Mouse (Mus musculus) forebrain, embryonic 12.5 days (tissue): Measurements from ENCODE around the gene Zfp874a. TPM values are rescaled to one million over a fixed set of nuclear protein-coding genes. Genes with fewer than 3 reads are reported as not detected.
"Not testable (repeated sequence)": the region's sequence is repeated elsewhere in the genome, so short reads cannot be mapped to it uniquely, and the experiment has no call there.

ENCODE experiments used
- ATAC-seq: fragments of 200-750 bp; cut with Nextera tagmentation; 2 replicates; pipeline ENCODE4 v1.8.0; 2017; ENCODE audit warnings: moderate TSS enrichment; ENCODE audit not compliant: low FRiP score
- H3K27ac ChIP-seq: fragments of 300-500 bp; sonication (generic); 2 replicates; pipeline ENCODE4 v1.5.1; 2016; ENCODE audit warnings: mild to moderate bottlenecking
- H3K27me3 ChIP-seq: fragments of 300-500 bp; sonication (generic); 2 replicates; pipeline ENCODE4 v1.6.1; 2016; ENCODE audit warnings: mild to moderate bottlenecking
- H3K36me3 ChIP-seq: fragments of 300-500 bp; sonication (generic); replicated peaks from 2 replicates; pipeline ENCODE4 v1.6.1; 2016; ENCODE audit warnings: mild to moderate bottlenecking
- H3K4me1 ChIP-seq: fragments of 300-500 bp; sonication (generic); 2 replicates; pipeline ENCODE4 v1.6.1; 2016
- H3K4me2 ChIP-seq: fragments of 300-500 bp; sonication (generic); 2 replicates; pipeline ENCODE4 v1.6.1; 2016; ENCODE audit warnings: mild to moderate bottlenecking, moderate library complexity
- H3K4me3 ChIP-seq: fragments of 300-500 bp; sonication (generic); replicated peaks from 2 replicates; pipeline ENCODE4 v1.5.1; 2016; ENCODE audit warnings: mild to moderate bottlenecking
- H3K9ac ChIP-seq: fragments of 300-500 bp; sonication (generic); 2 replicates; pipeline ENCODE4 v1.6.1; 2016; ENCODE audit warnings: mild to moderate bottlenecking
- H3K9me3 ChIP-seq: fragments of 300-500 bp; sonication (generic); 2 replicates; pipeline ENCODE4 v1.6.1; 2016
- WGBS: fragments of 180-500 bp; shearing (Covaris S2); methylation state at CpG from one replicate; pipeline ENCODE4 v1.1.7; 2016; 5-methylcytosine and 5-hydroxymethylcytosine counted together
- polyA plus RNA-seq: library from polyadenylated mRNA; unstranded; fragments of >200 nt; fragmentation: Nextera tagmentation; extraction: Ambion mirVana; gene quantifications from 2 replicates; pipeline ENCODE4 v1.2.1, GENCODE M21; 2016

Zfp874a gene
- 6.3 and 6.5 TPM in 2 replicates for polyA plus RNA-seq

DNA sequence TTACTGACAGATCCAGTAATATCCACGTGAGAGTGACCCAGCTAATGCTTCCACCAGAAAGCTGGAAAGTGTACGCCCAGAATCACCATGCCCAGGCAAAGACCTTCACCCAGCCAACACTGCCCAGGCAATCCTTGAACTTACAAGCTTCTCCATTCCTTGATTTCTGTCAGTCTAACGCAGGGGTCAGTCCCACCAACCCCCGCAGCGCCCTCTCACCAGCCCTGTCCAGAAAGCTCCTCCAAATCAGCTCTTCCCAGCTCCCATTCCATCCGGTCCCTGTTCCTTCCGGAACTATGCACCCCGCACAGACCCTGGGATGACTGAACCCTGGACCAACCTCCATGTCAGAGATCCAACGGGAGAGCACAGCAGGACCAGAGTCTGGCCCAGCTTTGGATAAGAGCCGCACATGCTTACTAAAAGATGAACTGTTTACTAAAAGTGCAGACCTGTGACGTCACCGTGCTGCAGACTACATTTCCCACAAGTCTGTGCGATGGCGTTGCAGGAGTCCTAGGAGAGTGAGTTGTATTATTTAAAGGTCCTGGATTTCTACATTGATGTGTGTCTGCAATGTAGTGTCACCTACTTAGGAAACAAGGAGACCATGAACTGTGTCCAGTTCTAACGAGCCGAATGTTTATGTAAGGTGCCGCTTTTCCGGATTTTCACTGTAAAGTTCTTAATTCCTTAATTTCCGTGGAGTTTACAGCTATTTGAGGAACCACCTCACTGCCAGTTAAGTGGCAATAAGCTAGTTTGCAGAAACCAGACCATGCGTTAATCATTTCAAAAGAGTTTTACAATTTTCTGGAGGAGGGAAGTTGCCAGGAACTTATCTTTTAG, at the start of gene Zfp874a:
Gene Zfp874a (minus strand): TSS at position 453 of the 849 bp plus-strand sequence.
- Histone ChIP-seq H3K36me3 (no peaks in the 10 kb centered on the region; the same call in 1 of the 2 replicates), H3K4me1 (peaks cover 11% of the 10 kb centered on the region), H3K9me3 (no peaks in the 10 kb centered on the region), H3K9ac (peak within 1 kb of the TSS; percentile 55), H3K4me2 (peak within 1 kb of the TSS; percentile 75), H3K4me3 (peak within 1 kb of the TSS; percentile 54), H3K27me3 (no peaks in the 10 kb centered on the region), H3K27ac (no peak within 1 kb of the TSS)
- WGBS: 2% methylated on average over 20 of the region's 20 CpGs
- ATAC-seq: peak; percentile 95

DNA sequence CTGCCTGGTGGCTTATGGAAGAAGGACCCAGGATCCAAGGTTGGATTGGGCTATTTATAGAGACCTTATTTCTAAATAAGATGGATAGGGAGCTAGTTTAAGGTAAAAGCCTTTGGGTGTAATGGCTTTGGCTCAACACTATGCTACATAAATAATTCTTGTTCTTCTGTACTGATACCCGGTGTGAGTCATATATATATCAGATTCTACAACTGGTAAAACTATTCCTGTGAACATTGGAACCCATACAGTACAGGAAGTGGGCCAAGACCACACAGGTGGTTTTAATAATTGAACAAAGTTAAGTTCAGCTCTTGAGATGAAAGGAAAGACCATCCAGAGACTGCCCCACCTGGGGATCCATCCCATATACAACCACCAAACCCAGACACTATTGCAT, 49.5 kb upstream of the Zfp874a start:
- H3K27me3 ChIP-seq: no peaks in the 10 kb centered on the region
- WGBS: 86% methylated on average over 1 of the region's 1 CpGs
- no peak overlapping the region for H3K4me2 ChIP-seq
- H3K27ac ChIP-seq: no peak overlapping the region
- no peaks in the 10 kb centered on the region; the same call in 1 of the 2 replicates for H3K36me3 ChIP-seq
- peak; percentile 44; the same call in 1 of the 2 replicates for ATAC-seq
- H3K4me1 ChIP-seq: peaks cover 9% of the 10 kb centered on the region
- H3K9ac ChIP-seq: no peak overlapping the region
- H3K9me3 ChIP-seq: no peaks in the 10 kb centered on the region
- no peak overlapping the region; the same call in 1 of the 2 replicates for H3K4me3 ChIP-seq

DNA sequence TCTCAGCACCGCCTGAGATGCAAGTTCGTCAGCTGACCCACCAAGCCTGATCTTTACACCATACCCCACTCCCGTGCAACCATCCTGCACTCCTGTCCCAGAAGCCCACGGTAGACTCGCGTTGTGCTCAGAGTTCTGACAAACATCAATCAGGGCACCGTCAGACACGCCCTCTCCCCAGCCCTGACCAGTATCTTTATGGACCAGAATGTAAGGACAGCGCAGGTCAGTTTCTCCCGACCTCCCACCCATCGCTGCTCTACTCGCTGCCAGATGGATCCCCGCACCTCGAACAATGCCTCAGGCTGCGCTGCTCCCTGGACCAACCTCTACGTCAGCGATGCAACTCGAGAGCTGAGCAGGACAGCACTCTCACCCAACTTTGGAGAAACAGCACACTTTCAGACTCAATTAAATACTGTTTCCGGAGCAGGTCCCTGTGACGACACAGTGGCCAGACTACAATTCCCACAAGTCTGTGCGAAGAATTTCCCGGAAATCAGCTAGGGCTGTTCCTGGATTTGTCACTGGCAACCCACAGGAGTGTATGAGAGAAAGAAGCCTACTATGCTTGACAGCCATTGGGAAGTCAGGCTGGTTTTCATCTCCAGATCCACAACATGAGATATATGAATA, 48.8 kb upstream of the Zfp874a start, which contains the start of gene Zfp58:
Gene Zfp58 (minus strand): TSS at position 472 of the 636 bp plus-strand sequence.
- Histone ChIP-seq H3K36me3 (peaks cover 2% of the 10 kb centered on the region), H3K4me3 (peak within 1 kb of the TSS; percentile 74)
- WGBS: under 1% methylated on average over 22 of the region's 22 CpGs

GRCm38 (mm10) chr13:67495631-67496030, 44.2 kb upstream of the Zfp874a start:
- H3K9ac ChIP-seq: no peak overlapping the region
- no peak overlapping the region for H3K27ac ChIP-seq
- ATAC-seq: no peak
- H3K4me3 ChIP-seq: no peak overlapping the region
- H3K4me2 ChIP-seq: no peak overlapping the region
- 88% methylated on average over 1 of the region's 1 CpGs for WGBS
- H3K9me3 ChIP-seq: peaks cover 16% of the 10 kb centered on the region
- H3K36me3 ChIP-seq: peaks cover 46% of the 10 kb centered on the region
- H3K4me1 ChIP-seq: peaks cover 9% of the 10 kb centered on the region
- H3K27me3 ChIP-seq: no peaks in the 10 kb centered on the region

More for the DNA sequence above, 48.8 kb upstream of the Zfp874a start, which contains the start of gene Zfp58:
- no peaks in the 10 kb centered on the region for H3K27me3 ChIP-seq
- H3K4me2 ChIP-seq: peak within 1 kb of the TSS; percentile 70
- H3K9me3 ChIP-seq: no peaks in the 10 kb centered on the region
- peak within 1 kb of the TSS; percentile 60 for H3K9ac ChIP-seq
- no peak within 1 kb of the TSS for H3K27ac ChIP-seq
- peak; percentile 97 for ATAC-seq
- peaks cover 9% of the 10 kb centered on the region for H3K4me1 ChIP-seq

- WGBS: 48% methylated on average over 8 of the region's 8 CpGs
- H3K4me2 ChIP-seq: peak overlapping the region; percentile 72
- H3K36me3 ChIP-seq: peaks cover 19% of the 10 kb centered on the region; the same call in 1 of the 2 replicates
- H3K4me1 ChIP-seq: peaks cover 10% of the 10 kb centered on the region
- no peaks in the 10 kb centered on the region for H3K27me3 ChIP-seq
- H3K9me3 ChIP-seq: no peaks in the 10 kb centered on the region
- 0 out of 2 replicates have a peak overlapping the region, but pooled peaks have one; percentile 62 for H3K9ac ChIP-seq
- ATAC-seq: peak; percentile 52
- H3K27ac ChIP-seq: no peak overlapping the region
- H3K4me3 ChIP-seq: peak overlapping the region; percentile 57
Measured at GRCm38 (mm10) chr13:67484424-67484811, 33.0 kb upstream of the Zfp874a start.

DNA sequence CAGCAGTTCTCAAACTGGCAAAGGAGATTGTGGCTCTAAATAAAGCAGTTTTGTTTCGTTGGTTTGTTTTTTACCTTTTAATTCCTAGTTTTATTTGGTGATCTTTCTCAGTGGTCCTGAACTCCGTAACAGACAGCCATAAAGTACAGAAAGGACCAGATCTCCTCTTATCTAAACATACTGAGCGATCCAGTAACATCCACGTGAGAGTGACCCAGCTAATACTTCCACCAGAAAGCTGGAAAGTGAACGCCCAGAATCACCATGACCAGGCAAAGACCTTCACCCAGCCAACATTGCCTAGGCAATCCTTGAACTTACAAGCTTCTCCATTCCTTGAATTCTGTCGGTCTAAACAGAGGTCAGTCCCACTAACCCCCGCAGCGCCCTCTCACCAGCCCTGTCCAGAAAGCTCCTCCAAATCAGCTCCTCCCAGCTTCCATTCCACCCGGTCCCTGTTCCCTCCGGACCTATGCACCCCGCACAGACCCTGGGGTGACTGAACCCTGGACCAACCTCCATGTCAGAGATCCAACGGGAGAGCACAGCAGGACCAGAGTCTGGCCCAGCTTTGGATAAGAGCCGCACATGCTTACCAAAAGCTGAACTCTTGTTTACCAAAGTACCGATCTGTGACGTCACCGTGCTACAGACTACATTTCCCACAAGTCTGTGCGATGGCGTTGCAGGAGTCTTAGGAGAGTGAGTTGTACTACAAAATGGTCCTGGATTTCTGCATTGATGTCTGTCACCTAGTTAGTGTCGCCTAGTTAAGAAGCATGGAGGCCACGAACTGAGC, 32.4 kb upstream of the Zfp874a start, which contains the start of gene Zfp874b:
Gene Zfp874b (minus strand): TSS at position 634 of the 799 bp plus-strand sequence.
- peak within 1 kb of the TSS; percentile 57 for H3K4me3 ChIP-seq
- H3K4me1 ChIP-seq: peaks cover 10% of the 10 kb centered on the region
- peak within 1 kb of the TSS; percentile 62 for H3K9ac ChIP-seq
- 6% methylated on average over 20 of the region's 20 CpGs for WGBS
- H3K36me3 ChIP-seq: peaks cover 14% of the 10 kb centered on the region; the same call in 1 of the 2 replicates
- no peak within 1 kb of the TSS for H3K27ac ChIP-seq
- no peaks in the 10 kb centered on the region for H3K9me3 ChIP-seq
- no peaks in the 10 kb centered on the region for H3K27me3 ChIP-seq
- peak within 1 kb of the TSS; percentile 72 for H3K4me2 ChIP-seq
- ATAC-seq: peak; percentile 95

GRCm38 (mm10) chr13:67481528-67481927, 30.1 kb upstream of the Zfp874a start:
- no peaks in the 10 kb centered on the region for H3K27me3 ChIP-seq
- H3K9ac ChIP-seq: no peak overlapping the region
- 66% methylated on average over 4 of the region's 4 CpGs for WGBS
- H3K27ac ChIP-seq: no peak overlapping the region
- peaks cover 10% of the 10 kb centered on the region for H3K4me1 ChIP-seq
- H3K4me2 ChIP-seq: no peak overlapping the region
- ATAC-seq: no peak
- H3K4me3 ChIP-seq: no peak overlapping the region
- H3K9me3 ChIP-seq: no peaks in the 10 kb centered on the region
- no peaks in the 10 kb centered on the region for H3K36me3 ChIP-seq

- no peak overlapping the region for H3K4me2 ChIP-seq
- H3K9me3 ChIP-seq: no peaks in the 10 kb centered on the region
- no peak overlapping the region for H3K27ac ChIP-seq
- H3K4me3 ChIP-seq: no peak overlapping the region
- H3K36me3 ChIP-seq: 0 out of 2 replicates have a peak, but pooled peaks cover 5% of the 10 kb centered on the region
- no peak overlapping the region for H3K9ac ChIP-seq
- ATAC-seq: no peak
- 87% methylated on average over 3 of the region's 3 CpGs for WGBS
- H3K4me1 ChIP-seq: no peaks in the 10 kb centered on the region
- no peaks in the 10 kb centered on the region for H3K27me3 ChIP-seq
Measured at GRCm38 (mm10) chr13:67469274-67469673, 17.9 kb upstream of the Zfp874a start.

DNA sequence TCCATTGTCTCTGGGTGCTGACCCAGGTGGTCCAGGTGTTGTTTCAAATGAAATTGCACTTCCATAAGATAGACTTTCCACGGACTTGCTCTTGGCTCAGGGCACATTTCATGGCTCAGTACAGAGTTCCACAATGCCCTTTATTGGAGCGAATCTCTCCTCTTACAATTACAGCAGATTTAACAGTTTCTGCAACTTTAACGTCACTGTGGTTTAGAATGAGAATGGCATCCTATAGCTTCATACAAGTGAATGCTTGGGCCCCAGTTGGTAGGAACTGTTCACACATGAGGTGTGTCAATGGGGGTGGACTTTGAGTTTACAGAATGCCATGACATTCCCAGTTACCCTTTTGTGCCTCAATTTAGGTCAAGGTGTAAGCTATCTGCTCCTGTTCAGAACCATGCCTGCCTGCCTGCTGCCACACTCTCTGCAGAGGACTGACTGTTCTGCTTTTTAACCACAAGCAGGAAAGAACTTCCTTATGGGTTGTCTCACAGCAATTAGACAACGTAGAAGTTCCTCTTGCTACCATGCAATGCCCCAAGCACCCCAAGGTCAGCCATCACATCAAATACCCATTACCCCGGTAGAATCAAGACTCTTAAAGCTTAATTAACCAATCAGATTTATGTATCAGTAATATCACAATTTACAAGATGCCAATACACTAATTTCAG, 12.2 kb upstream of the Zfp874a start:
- ATAC-seq, H3K9ac ChIP-seq, H3K36me3 ChIP-seq, H3K4me2 ChIP-seq, H3K27me3 ChIP-seq, H3K4me3 ChIP-seq, H3K4me1 ChIP-seq, H3K27ac ChIP-seq, H3K9me3 ChIP-seq: not testable (repeated sequence)
- 84% methylated on average over 3 of the region's 5 CpGs for WGBS

- H3K9ac ChIP-seq: peak overlapping the region; percentile 55; the same call in 1 of the 2 replicates
- no peaks in the 10 kb centered on the region for H3K9me3 ChIP-seq
- no peaks in the 10 kb centered on the region for H3K27me3 ChIP-seq
- peak overlapping the region; percentile 75 for H3K4me2 ChIP-seq
- H3K4me3 ChIP-seq: peak overlapping the region; percentile 54
- WGBS: 8% methylated on average over 3 of the region's 3 CpGs
- peaks cover 11% of the 10 kb centered on the region for H3K4me1 ChIP-seq
- H3K27ac ChIP-seq: no peak overlapping the region
- H3K36me3 ChIP-seq: no peaks in the 10 kb centered on the region
- ATAC-seq: no peak
Measured at GRCm38 (mm10) chr13:67452021-67452309, 541 bp upstream of the Zfp874a start.

GRCm38 (mm10) chr13:67437095-67437494, 14.3 kb downstream of the Zfp874a start:
- H3K9me3 ChIP-seq, H3K9ac ChIP-seq, H3K4me1 ChIP-seq, H3K4me3 ChIP-seq, H3K27me3 ChIP-seq, ATAC-seq, H3K36me3 ChIP-seq, H3K4me2 ChIP-seq, H3K27ac ChIP-seq: not testable (repeated sequence)
- 100% methylated on average over 1 of the region's 3 CpGs for WGBS
